Mouse (Mus musculus): ENCODE results near the gene S1pr4.

- TF ChIP-seq CTCF (conservative IDR thresholded peaks at IDR 0.05; ENCODE audit: low read length) = peak; percentile 76
- TF ChIP-seq NANOG (IDR thresholded peaks at IDR 0.05; ENCODE audit: borderline replicate concordance, low read length) = no peak
These were observed 13.9 kb upstream of the S1pr4 start for GRCm38 (mm10) chr10:81513798-81514197.

Data from E14TG2a.4 (cell line).